Mouse (Mus musculus) layer of hippocampus, adult 2 months (tissue): ENCODE results near the gene Gm17387. TPM values are rescaled to one million over a fixed set of nuclear protein-coding genes. Genes with fewer than 3 reads are reported as not detected.
A peak's percentile ranks its signal among the peaks of the same experiment; 100 is the strongest.
"Not testable (repeated sequence)": the region's sequence is repeated elsewhere in the genome, so short reads cannot be mapped to it uniquely, and the experiment has no call there.

Source experiments
- DNase-seq, 2 experiments: peaks; one replicate each; pipeline ENCODE4 v3.0.0; 2022; ENCODE audit warnings: low spot score in 2 of 2
- H3K27ac ChIP-seq: fragments of 200-600 bp; 2 replicates; pipeline ENCODE4 v1.8.1; 2022
- H3K4me3 ChIP-seq: fragments of 200-600 bp; 2 replicates; pipeline ENCODE4 v1.8.1; 2022; ENCODE audit warnings: mild to moderate bottlenecking
- CTCF ChIP-seq: fragments of 200-600 bp; conservative IDR thresholded peaks from 2 replicates; pipeline ENCODE4 v1.8.1; 2022; ENCODE audit warnings: antibody characterized with exemption, mild to moderate bottlenecking, moderate library complexity
- total RNA-seq, 2 experiments: library from RNA; stranded (reverse); gene quantifications; 2 replicates each; pipeline ENCODE4 v1.2.3; 2021

The Gm17387 gene
- total RNA-seq, 2 experiments from 2014 or later, result not detected

DNA sequence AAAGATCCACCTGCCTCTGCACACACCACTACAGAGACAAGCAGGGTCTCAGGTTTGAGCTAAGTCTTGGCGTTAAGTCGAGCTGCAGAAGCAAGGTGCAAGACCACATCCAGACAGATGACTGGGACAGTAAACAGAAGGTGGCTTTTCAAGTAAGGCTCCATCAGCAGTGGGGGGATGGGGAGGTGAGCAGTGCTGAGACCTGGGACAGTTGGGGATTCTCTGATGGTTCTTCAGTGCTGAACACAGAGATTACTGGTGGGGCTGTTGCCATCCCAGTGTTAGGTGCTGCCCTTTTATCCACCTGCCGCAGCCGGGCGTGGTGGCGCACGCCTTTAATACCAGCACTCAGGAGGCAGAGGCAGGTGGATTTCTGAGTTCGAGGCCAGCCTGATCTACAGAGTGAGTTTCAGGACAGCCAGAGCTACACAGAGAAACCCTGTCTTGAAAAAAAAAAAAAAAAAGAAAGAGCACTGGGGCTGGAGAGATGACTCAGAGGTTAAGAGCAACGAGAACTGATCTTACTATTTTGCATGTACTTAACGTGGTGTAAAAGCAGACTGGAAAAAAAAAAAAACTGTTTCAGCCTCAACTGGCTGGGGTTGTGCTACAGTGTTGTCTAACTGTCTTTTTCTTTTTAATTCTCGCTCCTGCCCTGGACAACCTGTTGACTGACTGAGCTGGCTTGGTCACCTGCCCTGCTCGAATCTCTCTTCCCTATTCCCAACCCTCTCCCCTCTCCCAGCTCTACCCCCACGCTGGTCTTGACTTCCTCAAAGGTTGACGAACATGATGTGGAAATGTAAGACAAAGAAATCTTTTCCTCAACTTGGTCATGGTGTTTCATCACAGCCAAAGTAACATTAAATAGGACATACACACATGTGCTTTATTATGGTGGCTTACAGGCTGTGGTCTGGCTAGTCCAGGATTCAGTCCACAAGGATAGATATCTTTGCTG lies 7.2 kb upstream of the Gm17387 start:
- no peak for TF ChIP-seq CTCF
- Histone ChIP-seq H3K27ac (no peak overlapping the region), H3K4me3 (no peak overlapping the region)
- no peak for DNase-seq

- H3K27ac ChIP-seq, result peak overlapping the region; percentile 68
Observed at GRCm38 (mm10) chr7:141024865-141025838, 3.8 kb upstream of the Gm17387 start.

DNA sequence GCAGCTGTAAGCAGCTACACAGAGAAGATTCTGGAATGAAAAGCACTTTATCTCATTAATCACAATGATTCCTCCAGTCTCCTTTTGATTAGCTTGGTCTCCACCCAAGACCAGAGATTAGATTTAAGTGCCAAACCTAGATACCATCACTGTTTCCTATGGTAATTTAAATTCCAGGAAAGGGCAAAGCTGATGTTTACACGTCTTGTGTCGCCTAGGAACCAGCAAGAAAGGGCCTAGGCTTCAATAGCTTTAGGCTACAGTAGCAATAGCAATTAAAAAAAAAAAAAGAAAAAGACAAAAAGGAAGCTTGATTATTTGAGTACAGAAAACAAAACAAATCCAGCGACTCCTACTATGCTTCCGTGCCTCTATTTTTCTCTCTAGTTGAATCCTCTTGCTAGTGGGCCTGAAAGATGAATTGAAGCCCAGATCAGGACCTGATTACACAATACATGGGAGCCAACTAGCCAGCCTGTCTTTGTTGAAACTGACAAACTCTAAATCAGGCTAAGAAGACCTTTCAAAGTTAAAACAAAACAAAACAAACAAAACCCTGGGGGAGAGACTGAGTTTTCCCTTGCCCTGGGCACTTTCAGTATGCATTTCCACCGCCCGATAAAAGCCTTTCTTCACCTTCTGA lies 2.7 kb upstream of the Gm17387 start:
- Histone ChIP-seq H3K4me3 (no peak overlapping the region), H3K27ac (peak overlapping the region; percentile 39; the same call in 1 of the 2 replicates)
- TF ChIP-seq CTCF, result no peak
- DNase-seq, result no peak

More at GRCm38 (mm10) chr7:141024865-141025838, 3.8 kb upstream of the Gm17387 start:
- TF ChIP-seq CTCF, result no peak
- H3K4me3 ChIP-seq, result no peak overlapping the region
- no peak for DNase-seq

- no peak for TF ChIP-seq CTCF
- no peak for DNase-seq
- Histone ChIP-seq H3K27ac (peak overlapping the region; percentile 39; the same call in 1 of the 2 replicates), H3K4me3 (no peak overlapping the region)
Observed at GRCm38 (mm10) chr7:141026740-141027098, 2.2 kb upstream of the Gm17387 start.

GRCm38 (mm10) chr7:141030390-141030789 lies 1.5 kb downstream of the Gm17387 start:
- DNase-seq, result no peak
- no peak for TF ChIP-seq CTCF
- H3K27ac ChIP-seq, result no peak overlapping the region
- H3K4me3 ChIP-seq, result no peak overlapping the region

GRCm38 (mm10) chr7:141032458-141033167 lies 3.7 kb downstream of the Gm17387 start:
- Histone ChIP-seq H3K4me3 (no peak overlapping the region), H3K27ac (no peak overlapping the region)
- DNase-seq, result no peak
- no peak for TF ChIP-seq CTCF

DNA sequence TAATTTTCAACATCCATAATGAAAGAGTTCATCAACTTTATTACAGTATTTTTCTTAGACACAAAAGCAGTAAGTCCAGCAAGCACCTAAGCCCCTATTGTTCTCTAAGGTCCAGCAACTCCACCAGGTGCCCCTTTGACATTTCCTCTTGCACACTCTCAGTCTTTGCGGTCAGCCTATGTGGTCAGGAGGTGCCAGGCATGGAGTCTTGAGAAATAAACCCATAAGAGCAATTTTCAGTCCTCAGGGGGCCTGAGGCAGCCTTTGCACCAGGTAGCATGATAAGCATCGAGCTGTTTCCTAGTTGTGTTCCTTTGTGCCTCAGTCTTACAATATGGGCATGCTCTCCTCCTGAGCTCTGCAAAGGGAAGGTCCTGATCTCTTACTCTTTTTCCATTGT lies 7.7 kb downstream of the Gm17387 start:
- not testable (repeated sequence) for H3K27ac ChIP-seq, DNase-seq

DNA sequence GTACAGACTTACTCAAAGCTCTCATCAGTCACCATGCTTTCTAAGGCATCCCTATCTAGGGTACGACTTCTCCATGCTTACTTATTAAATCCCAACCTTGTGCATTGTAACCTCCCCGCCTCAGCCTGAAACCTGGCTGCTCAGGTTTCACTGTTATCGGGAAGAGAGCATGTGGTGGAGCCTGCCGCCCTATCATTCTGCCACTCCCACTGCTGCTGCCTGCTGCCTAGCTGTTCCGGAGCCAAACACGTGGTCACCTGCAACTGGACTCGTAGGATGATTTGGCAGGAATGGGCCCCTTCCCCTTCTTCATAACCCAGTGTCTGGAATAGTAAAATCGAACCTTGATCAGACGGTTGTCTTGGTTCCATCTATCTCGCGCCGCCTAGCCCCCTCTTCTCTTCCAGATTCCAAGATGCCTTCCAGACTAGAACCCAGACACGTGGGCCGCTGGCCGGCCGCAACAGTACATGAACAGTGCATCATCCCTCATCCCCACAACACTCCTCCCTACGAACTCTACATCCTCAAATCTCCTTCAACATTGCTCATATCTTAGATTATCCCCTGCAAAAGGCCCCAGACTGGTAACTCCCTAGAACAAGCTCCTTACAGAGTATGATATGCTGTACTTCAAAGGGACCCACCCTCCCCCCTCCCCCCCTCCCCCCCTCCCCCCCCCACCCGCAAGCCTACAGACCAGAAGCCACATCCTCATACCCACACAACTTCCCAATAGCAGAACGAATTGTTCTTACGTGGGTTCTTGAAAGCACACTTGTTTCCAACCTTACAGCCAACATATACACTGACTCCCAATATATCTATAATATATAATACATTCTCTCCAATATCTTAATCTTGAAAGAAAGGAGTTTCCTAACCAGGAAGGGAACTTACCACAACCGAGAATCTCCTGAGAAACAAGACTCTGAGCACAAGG lies 9.4 kb downstream of the Gm17387 start:
- TF ChIP-seq CTCF, result no peak
- no peak overlapping the region for H3K4me3 ChIP-seq
- no peak for DNase-seq
- no peak overlapping the region for H3K27ac ChIP-seq

More for the DNA sequence above, 7.7 kb downstream of the Gm17387 start:
- H3K4me3 ChIP-seq, result not testable (repeated sequence)

- Histone ChIP-seq H3K4me3 (no peak overlapping the region), H3K27ac (no peak overlapping the region)
- TF ChIP-seq CTCF, result no peak
- DNase-seq, result no peak
Observed at GRCm38 (mm10) chr7:141039386-141040107, 10.6 kb downstream of the Gm17387 start.

- TF ChIP-seq CTCF, result no peak
- Histone ChIP-seq H3K27ac (peak overlapping the region; percentile 72), H3K4me3 (no peak overlapping the region)
Observed at GRCm38 (mm10) chr7:141040867-141041606, 12.1 kb downstream of the Gm17387 start.

More at GRCm38 (mm10) chr7:141040867-141041606, 12.1 kb downstream of the Gm17387 start:
- no peak for DNase-seq
